Mouse (Mus musculus): Measurements from ENCODE around the gene Atmin.

Gene Atmin

DNA sequence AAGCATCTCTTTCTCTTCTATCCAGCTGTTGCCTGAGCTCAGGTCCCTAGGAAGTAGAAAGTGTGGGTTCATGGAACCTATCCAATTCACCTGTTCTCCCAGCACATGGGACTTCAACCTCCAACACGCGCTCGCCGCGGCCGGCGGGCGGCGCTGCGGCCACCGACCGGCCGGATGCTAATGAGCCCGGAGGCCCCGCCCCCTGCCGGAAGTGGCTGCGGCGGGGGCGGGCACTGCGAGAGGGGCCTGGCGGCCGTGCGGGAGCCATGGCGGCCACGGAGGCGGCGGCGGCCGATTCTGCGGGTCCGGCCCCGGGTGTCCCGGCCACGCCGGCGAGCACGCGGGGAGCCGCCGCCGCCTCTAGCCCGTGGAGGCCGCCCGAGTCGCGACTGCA is at the start of gene Atmin:
Gene Atmin, plus strand, starts transcription at position 233 of the 394 bp plus-strand sequence.
- DNase-seq (ENCODE audit: low spot score) = peak; percentile 80

DNA sequence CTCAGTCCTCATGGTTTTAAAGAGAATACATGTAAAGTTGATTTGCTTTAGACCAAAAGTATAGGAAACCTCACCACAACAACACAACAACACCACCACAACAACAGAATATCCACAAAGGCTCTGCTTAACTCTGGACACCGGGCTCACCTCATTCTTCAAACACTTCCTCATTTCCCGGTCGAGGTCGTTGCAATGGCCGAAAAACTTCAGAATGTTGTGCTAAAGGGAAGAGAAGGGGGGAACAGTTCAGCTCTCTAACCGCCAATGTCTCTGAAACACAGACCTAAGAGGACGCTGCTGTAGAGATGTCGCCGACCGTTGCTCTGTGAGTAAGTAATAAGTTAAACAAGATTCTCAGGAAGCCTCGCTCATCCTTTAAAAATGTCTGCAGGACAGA is 49.3 kb upstream of the Atmin start:
- DNase-seq (ENCODE audit: low spot score) = no peak

DNA sequence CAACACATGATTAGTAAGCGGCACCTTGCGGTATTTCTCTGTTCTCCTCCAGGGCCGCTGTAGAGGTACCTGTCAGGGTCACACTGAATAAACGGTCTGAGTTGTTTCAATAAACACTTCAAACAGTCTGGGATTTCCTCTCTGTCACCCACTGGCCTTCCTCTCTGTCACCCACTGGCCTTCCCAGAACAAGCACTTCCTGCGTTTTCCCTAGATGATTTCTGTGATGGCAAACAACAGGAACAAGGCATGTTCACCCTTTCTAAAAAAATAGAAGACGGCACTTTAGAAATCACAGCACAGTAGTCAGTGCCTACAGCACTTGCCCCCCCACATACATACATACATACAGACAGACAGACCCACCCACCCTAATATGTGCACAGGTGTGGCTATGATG is 47.7 kb upstream of the Atmin start:
- DNase-seq (ENCODE audit: low spot score) = no peak

DNA sequence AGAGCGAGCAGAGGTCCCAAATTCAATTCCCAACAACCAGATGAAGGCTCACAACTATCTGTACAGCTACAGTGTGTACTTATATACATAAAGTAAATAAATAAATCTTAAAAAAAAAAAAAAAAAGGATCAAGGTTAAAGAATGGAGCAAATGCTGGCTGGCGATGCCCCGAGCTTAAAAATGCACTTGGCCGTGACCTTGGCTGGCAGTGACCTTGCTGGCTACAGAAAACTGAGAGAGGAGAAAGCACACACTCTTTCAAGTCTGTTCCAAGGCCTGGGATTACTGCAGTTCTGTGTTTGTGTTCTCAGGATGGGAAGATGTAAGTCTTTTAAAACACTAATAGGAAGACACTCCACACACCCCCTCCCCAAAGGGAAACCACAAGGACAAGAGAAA is 38.5 kb upstream of the Atmin start:
- DNase-seq (ENCODE audit: low spot score) = no peak

DNA sequence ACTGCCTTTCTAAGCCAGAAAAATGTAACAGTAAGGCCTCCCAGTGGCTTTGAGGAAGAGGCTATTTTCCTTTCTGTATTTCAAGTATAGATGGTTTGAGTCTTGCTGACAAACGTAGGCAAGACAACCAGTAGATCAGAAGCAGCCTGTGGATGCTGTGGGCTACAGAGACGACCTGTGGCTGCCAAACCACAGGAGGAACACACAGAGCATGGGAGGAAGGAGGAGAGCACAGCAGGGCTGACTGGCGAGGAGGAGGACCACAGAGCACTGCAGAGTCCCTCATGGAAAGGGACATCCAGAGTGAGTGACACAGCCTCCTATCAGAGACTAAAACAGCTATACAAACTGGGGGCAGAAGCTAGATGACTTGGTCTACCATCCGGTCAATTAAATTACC is 37.9 kb upstream of the Atmin start:
- DNase-seq (ENCODE audit: low spot score) = no peak

DNA sequence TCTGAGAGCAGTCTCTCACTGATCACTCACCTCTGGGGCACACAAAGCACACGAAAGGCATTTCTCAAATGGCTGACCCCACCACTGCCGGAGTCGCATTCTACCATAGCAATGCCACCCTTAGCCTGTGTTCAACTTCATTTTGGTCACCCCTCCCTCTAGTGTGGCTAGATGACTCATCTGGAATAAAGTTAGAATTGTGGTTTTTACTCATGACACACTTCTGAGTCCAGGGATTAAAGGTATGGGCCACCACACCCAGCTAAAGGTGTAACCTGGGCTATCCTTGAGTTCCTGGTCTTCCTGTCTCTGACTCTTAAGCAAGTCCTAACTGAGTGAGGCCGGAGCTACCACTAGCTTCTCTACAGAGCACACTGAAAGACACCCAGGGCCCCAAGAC is 37.4 kb upstream of the Atmin start:
- no peak for DNase-seq (ENCODE audit: low spot score)

DNA sequence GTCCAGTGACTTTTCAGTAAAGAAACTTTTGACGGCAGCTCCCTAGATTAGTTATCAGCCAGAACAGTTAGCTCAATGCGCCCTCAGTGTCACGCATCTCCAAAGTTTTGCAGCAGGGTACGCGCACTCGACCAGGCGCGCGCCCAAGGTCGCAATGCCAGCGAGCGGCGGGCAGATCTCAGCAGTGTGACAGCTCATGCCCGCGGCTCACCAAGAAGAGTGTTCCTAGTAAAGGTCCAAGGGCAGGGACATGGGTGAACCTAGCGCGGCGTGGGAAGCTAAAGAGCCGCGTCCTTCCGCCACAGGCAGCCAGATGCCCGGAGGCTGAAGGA is 22.2 kb upstream of the Atmin start:
- DNase-seq (ENCODE audit: low spot score) = no peak

DNA sequence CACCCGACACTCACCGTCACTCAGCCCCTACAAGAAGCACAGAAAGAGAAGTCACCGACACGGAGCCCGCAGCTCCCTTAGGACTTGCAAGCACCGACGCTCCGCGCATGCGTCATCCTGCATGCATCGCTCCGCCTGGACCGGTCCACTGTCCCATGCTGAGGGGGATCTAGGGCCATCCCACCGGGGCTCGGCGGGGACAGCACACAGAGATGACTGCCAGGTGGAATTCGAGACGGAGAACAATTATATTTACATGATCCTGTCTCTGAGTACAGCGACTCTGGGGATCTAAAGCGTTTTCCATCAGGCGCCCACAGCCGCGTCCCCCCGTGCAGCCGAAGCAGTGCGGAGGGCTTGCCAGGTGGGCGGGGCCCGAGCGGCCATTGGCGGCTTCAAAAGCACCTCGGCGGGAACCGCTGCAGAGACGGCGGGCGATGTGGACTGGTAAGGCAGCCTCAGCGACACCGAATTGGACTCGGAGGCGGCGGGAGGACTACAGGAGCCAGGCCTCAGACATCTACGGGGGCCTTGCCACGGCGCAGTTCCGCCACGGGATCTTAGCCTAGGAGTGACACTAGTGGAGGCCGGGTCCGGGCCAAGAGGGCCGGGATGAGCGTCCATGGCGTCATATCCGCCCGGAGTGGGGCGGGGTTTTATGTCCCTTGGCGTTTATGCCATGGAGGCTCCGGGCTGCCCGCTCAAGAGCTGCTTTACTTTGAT is 21.7 kb upstream of the Atmin start, which contains the start of the genes Cmc2 and Cenpn:
Gene Cmc2, minus strand, starts transcription at position 119 of the 723 bp plus-strand sequence.
Gene Cenpn, plus strand, starts transcription at position 394 of the 723 bp plus-strand sequence.
- DNase-seq (ENCODE audit: low spot score) = peak; percentile 86

DNA sequence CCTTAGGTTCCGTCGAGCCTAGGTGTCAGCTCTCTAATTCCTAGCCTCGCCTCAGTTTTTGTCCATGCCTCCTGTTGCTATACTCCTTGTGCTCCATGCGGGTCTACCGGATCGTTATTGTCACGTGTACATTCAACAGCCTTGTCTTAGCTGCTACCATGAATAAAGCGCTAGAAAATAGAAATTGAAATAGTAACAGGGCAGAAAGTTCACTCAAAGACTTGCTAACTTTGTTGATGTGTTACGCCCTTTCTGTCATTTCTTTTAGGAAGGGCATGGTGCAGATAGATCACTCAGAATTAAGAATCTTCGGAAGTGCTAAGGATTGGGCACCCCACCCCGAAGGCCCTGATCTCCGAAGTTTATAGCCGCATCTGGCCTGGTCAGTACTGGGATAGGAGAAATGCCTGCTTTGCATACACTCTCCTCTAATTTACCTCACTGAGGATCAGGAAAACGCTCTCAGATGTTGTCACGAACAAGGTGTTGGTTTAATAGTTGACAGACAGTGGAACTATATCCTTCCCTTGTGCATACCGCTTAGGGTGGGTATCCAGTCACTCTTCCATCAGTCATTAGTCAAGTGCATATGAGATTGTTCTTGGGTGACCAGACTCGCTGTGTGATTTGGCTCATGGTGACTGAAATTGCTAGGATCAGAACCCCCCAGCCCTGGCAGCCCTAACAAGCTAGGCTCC is 21.0 kb upstream of the Atmin start:
- no peak for DNase-seq (ENCODE audit: low spot score)

DNA sequence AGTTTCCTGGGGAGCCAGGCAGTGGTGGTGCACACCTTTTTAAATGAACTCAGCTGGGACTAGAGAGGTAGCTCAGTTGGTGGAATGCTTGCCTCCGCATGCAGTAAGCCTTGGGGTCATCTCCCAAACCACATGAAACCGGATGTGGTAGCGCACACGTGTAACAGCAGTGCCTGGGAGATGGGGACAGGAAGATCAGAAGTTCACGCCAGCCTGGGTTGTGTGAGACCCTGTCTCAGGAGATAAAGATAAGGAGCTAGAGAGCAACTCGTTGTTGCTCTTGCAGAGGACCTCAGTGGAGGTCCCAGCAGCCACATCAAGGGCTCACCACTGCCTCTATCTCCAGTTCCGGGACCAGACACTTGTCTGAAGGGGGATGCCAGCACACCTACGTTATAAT is 19.7 kb upstream of the Atmin start:
- DNase-seq (ENCODE audit: low spot score) = no peak

DNA sequence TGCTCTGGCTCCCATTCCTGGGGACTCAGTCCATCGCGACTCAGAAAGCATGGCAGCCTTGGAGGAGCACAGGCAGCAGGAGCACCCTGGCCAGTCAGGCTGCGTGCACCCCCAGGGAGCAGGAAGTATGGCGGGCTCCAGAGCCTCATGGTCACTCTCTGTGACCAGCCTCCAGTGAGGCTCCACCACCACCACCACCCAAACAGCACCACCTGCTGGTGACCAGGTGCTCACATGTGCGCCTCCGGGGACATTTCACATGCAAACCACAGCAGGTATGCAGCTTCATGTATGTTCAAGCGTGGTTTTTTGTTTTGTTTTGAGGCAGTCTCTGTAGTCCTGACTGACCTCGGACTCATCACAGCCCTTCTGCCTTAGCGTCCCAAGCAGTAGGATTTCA is 15.3 kb upstream of the Atmin start:
- DNase-seq (ENCODE audit: low spot score) = no peak

DNA sequence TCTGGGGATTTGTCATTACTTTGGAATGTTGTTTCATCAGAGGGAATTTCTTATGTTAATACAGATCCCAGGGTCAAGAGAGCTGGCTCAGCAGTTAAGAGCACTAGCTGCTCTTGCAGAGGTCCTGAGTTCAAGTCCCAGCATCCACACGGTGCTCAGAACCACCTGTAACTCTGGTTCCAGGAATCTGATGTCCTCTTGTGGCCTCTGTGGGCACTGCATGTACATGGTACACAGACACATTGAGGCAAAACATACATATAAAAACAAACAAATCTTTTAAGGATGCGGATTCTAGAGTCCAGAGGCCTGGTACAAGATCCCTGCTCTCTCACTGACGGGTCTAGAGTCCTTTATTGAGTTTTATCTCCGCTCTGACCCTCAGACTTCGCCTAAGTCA is 14.6 kb upstream of the Atmin start:
- DNase-seq (ENCODE audit: low spot score) = no peak

DNA sequence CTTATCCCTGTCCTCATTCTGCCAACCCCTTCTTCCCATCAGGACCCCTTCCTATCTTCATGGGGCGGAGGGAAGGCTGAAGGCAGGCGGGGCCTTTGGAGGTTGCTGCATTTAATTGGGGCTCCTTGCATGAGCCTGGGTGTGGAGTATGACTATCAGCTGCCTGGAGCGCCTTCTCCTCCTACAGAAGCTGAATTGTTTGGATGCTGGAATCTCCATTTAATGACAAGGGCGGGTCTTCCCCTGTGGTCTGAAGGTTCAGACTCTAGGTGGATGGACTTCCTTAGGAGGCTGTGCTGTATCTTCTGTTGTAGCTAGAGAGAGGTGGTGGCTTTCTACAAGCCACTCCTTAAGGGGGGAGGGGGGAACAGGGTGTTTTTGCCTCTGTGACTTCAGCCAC is 8.2 kb upstream of the Atmin start:
- no peak for DNase-seq (ENCODE audit: low spot score)

DNA sequence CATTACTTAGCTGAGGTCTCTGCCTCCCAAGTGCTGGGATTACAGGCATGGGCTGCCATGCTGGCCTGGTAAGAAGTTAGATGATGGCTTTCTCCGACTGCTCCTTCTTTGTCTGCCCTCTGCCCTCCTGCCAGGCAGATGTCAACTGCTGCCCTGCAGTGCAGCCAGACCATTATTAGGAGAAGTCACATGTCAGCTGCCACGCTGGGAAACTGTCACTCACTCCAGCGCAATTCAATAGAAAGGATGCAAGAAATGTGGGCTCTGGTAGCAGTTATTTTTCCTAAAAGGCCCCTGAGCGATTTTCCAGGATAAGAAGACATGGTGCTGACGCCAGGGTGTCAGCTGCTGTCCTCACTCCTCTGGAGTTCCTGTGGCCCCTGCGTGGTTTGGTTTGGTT is 7.7 kb upstream of the Atmin start:
- no peak for DNase-seq (ENCODE audit: low spot score)

DNA sequence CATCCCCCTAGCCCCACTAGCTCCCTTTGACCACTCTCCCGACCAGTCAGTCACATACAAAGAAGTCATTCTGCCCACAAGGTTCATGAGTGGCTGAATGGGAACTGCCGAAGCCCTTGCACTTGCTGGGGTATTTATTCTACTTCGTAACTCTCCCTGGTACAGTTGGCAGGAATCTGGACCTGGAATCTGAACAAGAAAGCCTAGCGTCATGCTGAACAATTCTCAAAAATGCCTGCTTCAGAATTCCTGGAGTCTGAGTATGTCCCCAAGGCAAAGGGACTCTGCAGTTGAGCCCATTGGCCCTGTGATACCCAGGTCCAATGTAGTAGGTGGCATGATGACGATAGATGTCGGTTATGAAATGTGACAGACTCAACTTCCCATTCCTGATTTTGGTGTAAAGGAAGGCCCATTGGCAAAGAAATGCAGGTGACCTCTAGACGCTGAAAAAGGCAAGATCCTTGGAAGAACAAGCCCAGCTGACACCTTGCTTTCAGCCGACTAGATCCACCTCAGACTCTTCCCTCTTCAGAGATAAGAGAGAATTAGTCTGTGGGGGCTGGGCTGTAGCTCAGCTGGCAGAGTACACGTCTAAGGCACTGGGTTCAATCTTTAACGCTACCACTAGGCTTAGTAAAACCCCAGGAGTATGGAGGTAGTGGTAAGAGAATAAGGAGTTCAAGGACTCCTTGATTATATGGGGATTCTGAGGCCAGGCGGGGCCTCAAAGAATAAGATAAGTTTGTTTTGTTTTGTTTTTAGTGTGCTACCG is 722 bp upstream of the Atmin start:
- DNase-seq (ENCODE audit: low spot score) = no peak

DNA sequence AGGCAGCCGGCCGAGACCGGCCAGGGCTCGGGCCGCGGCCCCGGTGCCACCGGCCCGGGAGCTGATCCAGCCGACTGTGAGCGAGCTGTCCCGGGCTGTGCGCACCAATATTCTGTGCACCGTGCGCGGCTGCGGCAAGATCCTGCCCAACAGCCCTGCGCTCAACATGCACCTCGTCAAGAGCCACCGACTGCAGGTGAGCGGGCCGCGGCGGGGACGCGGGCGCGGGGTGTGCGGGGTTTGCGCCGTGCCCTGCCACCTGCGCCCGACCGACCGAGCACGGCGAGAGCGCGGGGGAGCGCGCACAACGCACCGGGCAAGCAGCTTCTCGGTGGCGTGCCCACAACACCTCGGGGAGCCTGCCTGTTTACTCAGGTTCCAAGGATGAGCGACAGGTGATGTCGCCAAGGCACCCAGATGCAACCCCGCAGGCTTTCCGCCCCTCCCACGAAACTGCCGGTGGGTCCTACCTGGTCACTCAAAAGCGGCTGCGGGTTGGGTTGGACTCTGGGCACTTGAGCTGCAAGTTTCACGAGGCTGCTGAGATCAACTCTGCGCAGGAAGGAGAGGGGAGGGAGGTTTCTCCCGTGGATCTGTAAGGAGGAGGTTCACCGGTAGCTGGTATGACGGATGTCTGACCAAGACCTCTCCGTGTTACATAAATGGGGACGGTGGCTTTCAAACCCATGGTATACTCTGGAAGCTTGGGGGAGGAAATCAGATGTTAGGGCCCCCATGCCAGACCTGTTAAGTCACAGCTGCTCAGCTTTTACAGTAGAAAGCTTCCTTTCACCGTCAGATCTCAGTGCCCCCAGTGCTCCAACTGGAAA is 577 bp downstream of the Atmin start:
- DNase-seq (ENCODE audit: low spot score) = no peak

DNA sequence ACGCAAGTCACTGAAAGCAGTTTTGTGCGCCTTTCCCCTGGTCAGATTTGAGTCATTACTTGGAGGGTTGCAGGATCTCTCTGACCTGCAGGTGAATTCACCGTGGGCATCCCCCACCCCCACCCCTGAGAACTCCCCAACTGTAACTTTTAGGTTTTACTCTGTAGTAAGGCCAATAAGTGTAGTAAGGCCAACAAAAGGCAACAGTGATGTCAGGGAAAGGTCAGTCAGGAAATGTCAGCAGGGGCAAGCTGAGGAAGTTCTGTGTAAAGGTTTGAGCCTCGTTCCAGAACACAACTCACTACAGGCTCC is 1.1 kb downstream of the Atmin start:
- DNase-seq (ENCODE audit: low spot score) = no peak

DNA sequence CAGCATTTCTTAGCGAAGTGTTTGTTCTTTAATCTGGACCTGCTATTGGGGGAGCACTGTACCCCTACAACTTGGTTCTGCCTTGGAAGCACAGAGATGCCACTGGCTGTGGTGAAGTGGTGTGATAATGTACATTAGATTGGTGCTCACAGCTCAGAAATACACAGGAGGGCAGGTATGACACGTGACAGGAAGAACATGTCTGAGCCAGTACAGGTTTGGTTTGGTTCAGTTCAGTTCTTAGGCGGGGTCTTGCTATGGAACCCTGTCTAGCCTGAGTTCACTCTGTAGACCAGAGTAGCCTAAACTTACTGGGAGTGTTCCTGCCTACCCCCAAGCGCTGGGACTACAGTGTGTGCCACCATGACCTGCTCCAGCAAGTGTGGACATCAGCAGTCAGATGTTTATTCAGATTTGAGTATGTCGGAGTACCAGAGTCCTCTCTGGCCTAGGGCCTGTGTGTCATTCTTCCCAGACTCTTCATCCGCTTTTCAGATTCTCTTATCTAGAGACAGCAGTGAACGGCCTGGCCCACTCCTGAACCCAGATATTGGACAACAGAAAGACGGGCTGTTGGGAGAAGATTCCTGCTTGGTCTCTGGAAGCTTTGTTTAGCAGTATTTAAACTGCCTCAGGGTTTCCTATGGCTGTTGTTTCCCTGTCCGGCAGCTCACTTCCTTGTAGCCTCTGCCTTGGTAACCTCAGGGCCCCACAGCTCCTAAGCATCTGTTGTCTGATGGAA is 2.1 kb downstream of the Atmin start:
- no peak for DNase-seq (ENCODE audit: low spot score)

DNA sequence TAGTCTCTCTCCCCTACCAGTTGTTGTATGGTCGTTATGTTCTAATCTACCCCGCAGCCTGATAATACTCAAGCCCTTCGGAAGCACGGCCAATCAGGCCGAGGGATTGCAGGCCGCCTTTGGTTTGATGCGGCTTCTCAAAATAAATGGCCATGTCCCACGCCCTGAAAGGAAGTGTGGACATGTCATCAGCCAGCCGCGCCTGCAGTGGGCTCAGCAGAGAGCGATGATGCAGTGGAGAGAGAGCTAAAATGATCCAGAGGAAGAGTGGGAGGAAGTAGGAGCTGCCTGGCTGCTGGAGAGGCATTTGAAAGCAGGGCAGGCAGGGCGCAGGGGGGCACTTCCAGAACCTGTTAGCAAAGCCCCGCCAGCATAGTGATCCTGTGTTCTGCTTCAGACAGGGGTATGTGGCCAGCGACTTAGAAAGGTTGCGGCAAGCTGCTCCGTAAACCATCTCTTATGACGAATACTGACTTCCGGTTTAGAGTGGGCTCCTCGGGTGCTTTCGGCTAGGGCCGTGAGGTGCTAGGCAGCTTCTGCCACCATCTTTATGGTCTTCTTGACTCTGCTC is 3.2 kb downstream of the Atmin start:
- DNase-seq (ENCODE audit: low spot score) = no peak

DNA sequence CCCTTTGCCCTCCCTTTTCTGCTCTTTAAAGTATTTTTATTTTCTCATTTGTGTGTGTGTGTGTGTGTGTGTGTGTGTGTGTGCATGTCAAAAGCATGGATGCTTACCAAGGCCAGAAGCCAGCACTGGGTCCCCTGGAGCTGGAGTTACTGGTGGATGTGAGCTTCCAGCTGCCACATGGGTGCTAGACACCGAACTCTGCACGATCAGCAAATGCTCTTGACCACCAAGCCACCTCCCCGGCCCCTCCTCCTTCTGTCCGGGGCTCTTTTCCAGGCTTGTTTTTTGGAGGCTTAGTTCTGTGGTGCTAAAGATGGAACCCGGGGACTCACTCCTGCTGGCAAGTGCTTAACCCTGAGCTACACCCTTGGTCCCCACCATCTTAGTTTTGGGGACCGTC is 3.7 kb downstream of the Atmin start:
- no peak for DNase-seq (ENCODE audit: low spot score)

DNA sequence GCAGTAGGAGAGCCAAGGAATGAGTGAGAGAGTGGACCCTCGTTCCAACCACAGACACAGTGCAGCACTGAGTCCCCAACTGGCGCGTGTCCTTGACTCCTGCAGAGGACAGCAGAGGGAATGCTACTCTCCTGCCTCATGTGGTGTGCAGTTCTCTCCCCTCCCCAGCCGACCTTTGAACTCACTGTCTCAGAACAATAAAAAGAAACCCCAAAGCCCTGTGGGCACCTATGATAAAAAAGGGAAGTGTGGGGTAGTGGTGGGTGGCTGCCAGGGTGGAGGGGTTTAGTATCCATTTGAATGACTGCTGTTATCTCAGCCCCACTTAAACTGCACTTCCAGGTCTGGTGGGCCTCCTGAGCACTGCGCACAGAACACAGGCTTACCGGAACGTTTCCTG is 4.4 kb downstream of the Atmin start:
- DNase-seq (ENCODE audit: low spot score) = no peak

Measured in ovary, postnatal 14 days (tissue).